In the genomic region with DNA sequence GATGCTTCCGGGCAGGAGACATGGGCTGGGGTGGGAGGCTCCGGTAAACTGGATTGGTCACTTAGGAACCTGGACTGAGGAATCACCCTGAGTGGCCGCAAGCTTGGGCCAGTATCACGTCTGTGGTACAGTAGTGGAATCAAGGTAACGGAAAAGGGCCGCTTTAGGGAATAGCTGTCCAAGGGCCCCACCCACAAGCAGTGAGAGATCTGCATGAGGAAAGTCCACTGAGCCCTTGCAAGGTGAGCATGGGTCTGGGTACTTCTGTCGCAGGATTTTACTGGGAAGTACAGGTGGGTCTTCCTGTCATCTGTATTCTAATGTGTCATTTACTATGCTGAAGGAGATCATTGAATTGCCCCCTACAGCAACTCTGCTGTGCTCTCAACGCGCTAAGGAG, we compare ENCODE assay signal across 10 mouse cellular contexts. TPM values are rescaled to one million over a fixed set of nuclear protein-coding genes. Genes with fewer than 3 reads are reported as not detected.
DNase-seq lines count a peak whose midpoint lies in the region; ATAC-seq and TF ChIP-seq lines count a peak whose summit lies in the region.
"Had no signal": no experiment of that assay in that cellular context is flagged by ENCODE, and none has a peak within 500 bp of the region (broad histone marks: within the 10 kb centered on the region; RNA-seq: fewer than 3 reads in every experiment).

No protein-coding gene starts in this region.

- no peak overlapping the region; the same call in 1 of the 2 replicates for H3K9ac ChIP-seq in kidney, postnatal 0 days (ENCODE audit: low read depth, low read length)
- H3K9ac ChIP-seq in neural tube, embryonic 15.5 days (replicated peaks), result peak overlapping the region; percentile 65; the same call in 1 of the 2 replicates

- peak overlapping the region; percentile 81 for H3K4me2 ChIP-seq in kidney, postnatal 0 days (ENCODE audit: low read length)
- H3K4me2 ChIP-seq in neural tube, embryonic 15.5 days, result peak overlapping the region; percentile 99

- no peak overlapping the region for H3K27ac ChIP-seq in kidney, postnatal 0 days
- no peak overlapping the region for H3K27ac ChIP-seq in forebrain, embryonic 10.5 days
- H3K27ac ChIP-seq in limb, embryonic 10.5 days, result no peak overlapping the region
- H3K27ac ChIP-seq in neural tube, embryonic 15.5 days (replicated peaks), result no peak overlapping the region
- H3K27ac ChIP-seq in thymus, adult 2 months (ENCODE audit: control insufficient read depth, insufficient read depth, low read length), result no peak overlapping the region

- WGBS in kidney, postnatal 0 days, result 65% methylated on average over 9 of the region's 9 CpGs
- 76% methylated on average over 9 of the region's 9 CpGs for WGBS in forebrain, embryonic 10.5 days
- WGBS in limb, embryonic 10.5 days, result 64% methylated on average over 9 of the region's 9 CpGs
- 72% methylated on average over 9 of the region's 9 CpGs for WGBS in neural tube, embryonic 15.5 days
- WGBS in thymus, adult 2 months, result 92% methylated on average over 9 of the region's 9 CpGs

- intact Hi-C loops in left cerebral cortex, postnatal 4 days (cut with DNase I), result no loop called here

- no peak for DNase-seq in kidney, postnatal 0 days (ENCODE audit: low spot score)
- DNase-seq in kidney, adult 11 months, result no peak
- no peak for DNase-seq in forebrain, embryonic 10.5 days (ENCODE audit: extremely low spot score, low spot score)
- no peak for DNase-seq in limb, embryonic 10.5 days (ENCODE audit: low spot score)
- DNase-seq in right cerebral cortex, postnatal 36 days (ENCODE audit: low spot score in 2 of 2), result no peak
- no peak for DNase-seq in left cerebral cortex, postnatal 4 days
- DNase-seq in thymus, adult 2 months, result no peak
- DNase-seq: right cerebral cortex, postnatal 14 days had no signal

- no peaks in the 10 kb centered on the region for H3K9me3 ChIP-seq in kidney, postnatal 0 days (replicated peaks; ENCODE audit: low read length)
- H3K9me3 ChIP-seq in forebrain, embryonic 10.5 days, result no peaks in the 10 kb centered on the region
- H3K9me3 ChIP-seq in limb, embryonic 10.5 days (replicated peaks), result no peaks in the 10 kb centered on the region
- no peaks in the 10 kb centered on the region for H3K9me3 ChIP-seq in neural tube, embryonic 15.5 days (replicated peaks)

- no peak for TF ChIP-seq CTCF in kidney, postnatal 0 days (IDR thresholded peaks at IDR 0.05; ENCODE audit: low read depth)
- no peak for TF ChIP-seq CTCF in thymus, adult 2 months (IDR thresholded peaks at IDR 0.05; ENCODE audit: borderline replicate concordance, control insufficient read depth, extremely low read depth, insufficient read depth, low read length, poor library complexity)

- no peaks in the 10 kb centered on the region for H3K36me3 ChIP-seq in kidney, postnatal 0 days (ENCODE audit: insufficient read depth, low read length)
- H3K36me3 ChIP-seq in forebrain, embryonic 10.5 days (replicated peaks), result no peaks in the 10 kb centered on the region
- H3K36me3 ChIP-seq in limb, embryonic 10.5 days, result no peaks in the 10 kb centered on the region
- H3K36me3 ChIP-seq in neural tube, embryonic 15.5 days, result no peaks in the 10 kb centered on the region
- H3K36me3 ChIP-seq in thymus, adult 2 months (ENCODE audit: control insufficient read depth, insufficient read depth, low read length), result no peaks in the 10 kb centered on the region

- peaks cover 8% of the 10 kb centered on the region; the same call in 1 of the 2 replicates for H3K4me1 ChIP-seq in kidney, postnatal 0 days (replicated peaks; ENCODE audit: insufficient read depth, low read length)
- peaks cover 23% of the 10 kb centered on the region for H3K4me1 ChIP-seq in forebrain, embryonic 10.5 days
- H3K4me1 ChIP-seq in limb, embryonic 10.5 days, result peaks cover 35% of the 10 kb centered on the region
- peaks cover 24% of the 10 kb centered on the region for H3K4me1 ChIP-seq in neural tube, embryonic 15.5 days
- H3K4me1 ChIP-seq in thymus, adult 2 months (replicated peaks; ENCODE audit: control insufficient read depth, insufficient read depth, low read length), result peaks cover 9% of the 10 kb centered on the region; the same call in 1 of the 2 replicates

- no peak; the same call in 1 of the 2 replicates for ATAC-seq in kidney, postnatal 0 days (replicated peaks; ENCODE audit: low FRiP score, low read depth)
- no peak for ATAC-seq in neural tube, embryonic 15.5 days (ENCODE audit: low FRiP score)

- no peaks in the 10 kb centered on the region for H3K27me3 ChIP-seq in kidney, postnatal 0 days (ENCODE audit: insufficient read depth, low read length)
- peaks cover 40% of the 10 kb centered on the region for H3K27me3 ChIP-seq in forebrain, embryonic 10.5 days (ENCODE audit: poor library complexity, severe bottlenecking)
- peaks cover 31% of the 10 kb centered on the region for H3K27me3 ChIP-seq in limb, embryonic 10.5 days (ENCODE audit: low read depth, poor library complexity, severe bottlenecking)
- no peaks in the 10 kb centered on the region for H3K27me3 ChIP-seq in neural tube, embryonic 15.5 days (replicated peaks)
- peaks cover 5% of the 10 kb centered on the region; the same call in 1 of the 2 replicates for H3K27me3 ChIP-seq in thymus, adult 2 months (ENCODE audit: control insufficient read depth, insufficient read depth, low read length)
- H3K27me3 ChIP-seq: Patski had no signal

- TF ChIP-seq POLR2A in thymus, adult 2 months (IDR thresholded peaks at IDR 0.05; ENCODE audit: control insufficient read depth, extremely low read depth, insufficient read depth, low read length, poor library complexity), result no peak

- peak overlapping the region; percentile 64; the same call in 1 of the 2 replicates for H3K4me3 ChIP-seq in kidney, postnatal 0 days (replicated peaks; ENCODE audit: low read depth, low read length)
- H3K4me3 ChIP-seq in forebrain, embryonic 10.5 days, result peak overlapping the region; percentile 75
- peak overlapping the region; percentile 72 for H3K4me3 ChIP-seq in limb, embryonic 10.5 days
- H3K4me3 ChIP-seq in neural tube, embryonic 15.5 days (replicated peaks), result peak overlapping the region; percentile 53
- H3K4me3 ChIP-seq in thymus, adult 2 months (ENCODE audit: control insufficient read depth, insufficient read depth, low read length), result no peak overlapping the region

RNA-seq across cellular contexts. Expression of a gene that starts 1.8 kb away (rescaled TPM):
- polyA plus RNA-seq in kidney, postnatal 0 days (2015; fragmentation: Nextera tagmentation; extraction: Ambion mirVana), result 11.2 and 13.9 TPM in 2 replicates
- 15.9 and 19.7 TPM in 2 replicates for polyA plus RNA-seq in forebrain, embryonic 10.5 days (2016; fragmentation: Nextera tagmentation; extraction: Ambion mirVana)
- polyA plus RNA-seq in limb, embryonic 10.5 days (2016; fragmentation: Nextera tagmentation; extraction: Ambion mirVana), result 35.6 and 38.7 TPM in 2 replicates
- 16.7 and 18.5 TPM in 2 replicates for polyA plus RNA-seq in neural tube, embryonic 15.5 days (2015; fragmentation: Nextera tagmentation; extraction: Ambion mirVana)
- 10 to 100 TPM; 14.4 to 15.7 TPM for total RNA-seq in left cerebral cortex, postnatal 4 days (2021)
- polyA plus RNA-seq in thymus, adult 2 months (2012; rRNA removed), result 4.6 and 4.8 TPM in 2 replicates

RNA-seq across cellular contexts. Expression of a gene that starts 32.9 kb away (rescaled TPM):
- 47.5 and 52.9 TPM in 2 replicates for polyA plus RNA-seq in kidney, postnatal 0 days (2015; fragmentation: Nextera tagmentation; extraction: Ambion mirVana)
- polyA plus RNA-seq in forebrain, embryonic 10.5 days (2016; fragmentation: Nextera tagmentation; extraction: Ambion mirVana), result 49.5 and 53.1 TPM in 2 replicates
- 160 and 171 TPM in 2 replicates for polyA plus RNA-seq in limb, embryonic 10.5 days (2016; fragmentation: Nextera tagmentation; extraction: Ambion mirVana)
- 34.4 and 45.7 TPM in 2 replicates for polyA plus RNA-seq in neural tube, embryonic 15.5 days (2015; fragmentation: Nextera tagmentation; extraction: Ambion mirVana)
- total RNA-seq in left cerebral cortex, postnatal 4 days (2021), result 10 to 100 TPM; 11.9 to 13.5 TPM
- polyA plus RNA-seq in thymus, adult 2 months (2012; rRNA removed), result 51.8 and 62.0 TPM in 2 replicates
